Mouse (Mus musculus) thymus, adult 2 months (tissue): Measurements from ENCODE around the gene Nmd3.

Experiments used
- CTCF ChIP-seq: fragments of 200-500 bp; IDR thresholded peaks from 2 replicates; pipeline ENCODE4 v1.5.1; 2012; ENCODE audit warnings: mild to moderate bottlenecking, control low read depth, low read length, moderate library complexity, borderline replicate concordance; ENCODE audit not compliant: control insufficient read depth, poor library complexity, insufficient read depth; ENCODE audit errors: extremely low read depth
- POLR2A ChIP-seq: fragments of 200-500 bp; IDR thresholded peaks from 2 replicates; pipeline ENCODE4 v1.6.1; 2012; ENCODE audit warnings: mild to moderate bottlenecking, low read length, control low read depth, moderate library complexity; ENCODE audit not compliant: control insufficient read depth, poor library complexity, insufficient read depth; ENCODE audit errors: extremely low read depth

DNA sequence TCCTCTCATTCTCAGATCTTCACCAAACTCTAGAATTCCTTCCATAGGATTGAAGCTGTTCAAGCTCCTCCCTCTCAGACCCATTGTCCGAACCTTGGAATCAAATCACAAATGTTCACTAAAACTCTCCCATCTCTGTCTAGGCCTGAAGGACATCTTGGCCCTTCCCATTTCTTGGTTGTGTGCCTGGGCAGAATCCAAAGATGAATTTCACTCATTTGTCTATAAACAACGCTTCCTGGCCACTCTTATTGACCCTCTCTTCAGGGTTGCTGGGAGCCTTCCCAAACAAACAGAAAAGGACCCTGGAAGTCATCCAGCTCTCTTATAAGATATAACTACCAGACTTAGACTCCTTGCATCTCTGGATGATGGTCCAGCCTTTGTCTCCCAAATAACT lies 76.2 kb downstream of the Nmd3 start:
- TF ChIP-seq CTCF = no peak
- no peak for TF ChIP-seq POLR2A
